Mouse (Mus musculus) neural tube, embryonic 14.5 days (tissue): Measurements from ENCODE around the gene Fxr2. TPM values are rescaled to one million over a fixed set of nuclear protein-coding genes. Genes with fewer than 3 reads are reported as not detected.
"Not testable (repeated sequence)": the region's sequence is repeated elsewhere in the genome, so short reads cannot be mapped to it uniquely, and the experiment has no call there.

Experiments
- ATAC-seq: fragments of 200-750 bp; cut with Nextera tagmentation; 2 replicates; pipeline ENCODE4 v1.8.0; 2017; ENCODE audit warnings: low read depth, mild to moderate bottlenecking, moderate TSS enrichment, moderate library complexity
- H3K27ac ChIP-seq: fragments of 300-500 bp; sonication (generic); 2 replicates; pipeline ENCODE4 v1.5.1; 2014; ENCODE audit warnings: low read depth, mild to moderate bottlenecking, control low read depth, low read length, moderate library complexity, mixed read lengths
- H3K27me3 ChIP-seq: fragments of 300-500 bp; sonication (generic); 2 replicates; pipeline ENCODE4 v1.6.1; 2014; ENCODE audit warnings: low read length; ENCODE audit not compliant: control insufficient read depth, insufficient read depth
- H3K36me3 ChIP-seq: fragments of 300-500 bp; sonication (generic); 2 replicates; pipeline ENCODE4 v1.6.1; 2014; ENCODE audit warnings: low read length, mixed read lengths; ENCODE audit not compliant: control insufficient read depth, insufficient read depth
- H3K4me1 ChIP-seq: fragments of 300-500 bp; sonication (generic); 2 replicates; pipeline ENCODE4 v1.6.1; 2014; ENCODE audit warnings: low read length; ENCODE audit not compliant: control insufficient read depth, insufficient read depth
- H3K4me2 ChIP-seq: fragments of 300-500 bp; sonication (generic); 2 replicates; pipeline ENCODE4 v1.6.1; 2014; ENCODE audit warnings: mild to moderate bottlenecking, low read depth, low read length, control low read depth
- H3K4me3 ChIP-seq: fragments of 300-500 bp; sonication (generic); 2 replicates; pipeline ENCODE4 v1.5.1; 2014; ENCODE audit warnings: low read depth, low read length, control low read depth, mixed read lengths
- H3K9ac ChIP-seq: fragments of 300-500 bp; sonication (generic); replicated peaks from 2 replicates; pipeline ENCODE4 v1.6.1; 2014; ENCODE audit warnings: low read depth, mild to moderate bottlenecking, control low read depth, low read length, mixed read lengths
- H3K9me3 ChIP-seq: fragments of 300-500 bp; sonication (generic); 2 replicates; pipeline ENCODE4 v1.6.1; 2016; ENCODE audit warnings: low read length; ENCODE audit not compliant: control insufficient read depth
- WGBS: fragments of 180-500 bp; shearing (Covaris S2); extraction: QIAGEN DNeasy Blood & Tissue Kit; methylation state at CpG from one replicate; pipeline ENCODE4 v1.1.7; 2014; 5-methylcytosine and 5-hydroxymethylcytosine counted together
- polyA plus RNA-seq: library from polyadenylated mRNA; unstranded; fragments of >200 nt; fragmentation: Nextera tagmentation; extraction: Ambion mirVana; gene quantifications from 2 replicates; pipeline ENCODE4 v1.2.1, GENCODE M21; 2014

Gene Fxr2
- polyA plus RNA-seq, 1 experiment from 2014 or later = 31.1 TPM

GRCm38 (mm10) chr11:69617805-69618204 lies 15.0 kb upstream of the Fxr2 start, which contains the start of gene Shbg:
TSS of gene Shbg (minus strand) at chr11:69617905.
- no peak within 1 kb of the TSS for H3K9ac ChIP-seq
- no peak within 1 kb of the TSS for H3K4me3 ChIP-seq
- no peak within 1 kb of the TSS for H3K27ac ChIP-seq
- H3K9me3 ChIP-seq = no peaks in the 10 kb centered on the region
- no peak for ATAC-seq
- H3K4me2 ChIP-seq = no peak within 1 kb of the TSS
- peaks cover 3% of the 10 kb centered on the region for H3K4me1 ChIP-seq
- no peaks in the 10 kb centered on the region for H3K36me3 ChIP-seq
- no peaks in the 10 kb centered on the region for H3K27me3 ChIP-seq
- 76% methylated on average over 5 of the region's 5 CpGs for WGBS

DNA sequence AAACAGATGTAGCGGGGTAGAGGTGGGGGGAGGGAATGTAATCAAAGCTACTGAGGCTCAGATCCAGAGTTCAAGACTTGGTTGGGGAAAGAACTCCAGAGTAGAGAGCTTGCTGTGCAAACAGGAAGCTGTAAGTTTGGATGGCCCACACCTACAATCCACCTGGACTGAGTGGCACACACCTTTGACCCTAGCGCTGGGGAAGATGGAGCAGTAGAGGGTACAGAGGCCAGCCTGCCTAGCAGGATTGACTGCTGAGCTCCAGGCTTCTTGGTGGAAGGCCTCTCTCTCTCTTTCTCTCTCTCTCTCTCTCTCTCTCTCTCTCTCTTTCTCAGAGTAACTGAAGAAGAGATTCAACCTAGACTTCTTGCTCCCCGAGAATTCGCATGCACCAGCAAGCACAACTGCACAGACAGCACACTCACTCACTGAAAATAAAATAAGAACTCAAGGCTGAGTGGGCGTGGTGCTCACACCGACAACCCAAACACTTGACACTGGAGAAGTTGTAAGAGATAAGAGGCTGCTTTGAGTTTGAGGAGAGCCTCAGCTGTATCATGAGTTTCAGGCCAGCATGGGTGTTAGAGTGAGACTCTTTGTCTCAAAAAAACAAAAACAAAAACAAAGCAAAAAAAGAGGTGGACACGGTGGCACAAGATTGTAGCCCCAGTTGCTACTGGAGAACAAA lies 12.3 kb upstream of the Fxr2 start:
- H3K9ac ChIP-seq = no peak overlapping the region
- no peaks in the 10 kb centered on the region for H3K27me3 ChIP-seq
- no peaks in the 10 kb centered on the region for H3K9me3 ChIP-seq
- ATAC-seq = no peak
- no peaks in the 10 kb centered on the region for H3K36me3 ChIP-seq
- H3K4me1 ChIP-seq = peaks cover 8% of the 10 kb centered on the region
- 92% methylated on average over 7 of the region's 7 CpGs for WGBS
- H3K4me3 ChIP-seq = no peak overlapping the region
- no peak overlapping the region for H3K4me2 ChIP-seq
- H3K27ac ChIP-seq = no peak overlapping the region

DNA sequence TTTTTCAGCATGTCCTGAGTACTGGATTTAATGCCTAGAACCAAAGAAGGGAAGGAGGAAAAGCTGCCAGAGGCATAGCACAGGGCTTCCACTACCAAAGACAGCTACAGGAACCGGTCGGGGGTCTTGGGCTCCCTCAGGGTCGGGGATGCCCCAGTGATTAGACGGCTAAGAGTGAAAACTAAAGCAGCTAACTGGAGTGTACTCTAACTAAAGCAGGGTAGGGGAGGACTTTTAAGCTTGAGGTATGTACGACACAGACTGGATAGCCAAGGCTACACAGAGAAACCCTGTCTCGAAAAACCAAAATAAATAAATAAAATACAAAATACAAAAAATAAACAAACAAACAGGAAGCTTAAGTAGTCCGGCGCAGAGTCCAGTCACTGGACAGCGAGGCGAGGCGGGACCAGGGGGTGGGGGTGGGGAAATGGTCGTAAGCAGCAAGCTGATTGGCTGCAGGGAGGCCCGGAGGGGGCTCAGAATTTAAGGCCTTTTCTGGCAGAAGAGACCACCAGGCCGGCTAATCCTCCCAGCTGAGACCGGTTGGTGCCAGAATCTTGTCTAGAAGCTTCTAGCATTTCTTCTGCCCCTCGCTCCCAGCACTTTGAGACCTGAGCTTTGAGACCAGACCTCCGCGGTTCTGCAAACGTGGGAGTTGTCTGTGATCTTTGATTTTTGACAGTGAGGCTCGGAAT lies 11.1 kb upstream of the Fxr2 start, which contains the start of gene Sat2:
Sat2 (plus strand) TSS at position 454 of the 698 bp plus-strand sequence.
- peak; percentile 84 for ATAC-seq
- H3K27me3 ChIP-seq = no peaks in the 10 kb centered on the region
- peak within 1 kb of the TSS; percentile 89 for H3K4me2 ChIP-seq
- H3K4me1 ChIP-seq = peaks cover 8% of the 10 kb centered on the region
- H3K9ac ChIP-seq = peak within 1 kb of the TSS; percentile 78
- WGBS = under 1% methylated on average over 20 of the region's 20 CpGs
- H3K36me3 ChIP-seq = no peaks in the 10 kb centered on the region
- H3K9me3 ChIP-seq = no peaks in the 10 kb centered on the region
- H3K4me3 ChIP-seq = peak within 1 kb of the TSS; percentile 50
- peak within 1 kb of the TSS; percentile 77 for H3K27ac ChIP-seq

DNA sequence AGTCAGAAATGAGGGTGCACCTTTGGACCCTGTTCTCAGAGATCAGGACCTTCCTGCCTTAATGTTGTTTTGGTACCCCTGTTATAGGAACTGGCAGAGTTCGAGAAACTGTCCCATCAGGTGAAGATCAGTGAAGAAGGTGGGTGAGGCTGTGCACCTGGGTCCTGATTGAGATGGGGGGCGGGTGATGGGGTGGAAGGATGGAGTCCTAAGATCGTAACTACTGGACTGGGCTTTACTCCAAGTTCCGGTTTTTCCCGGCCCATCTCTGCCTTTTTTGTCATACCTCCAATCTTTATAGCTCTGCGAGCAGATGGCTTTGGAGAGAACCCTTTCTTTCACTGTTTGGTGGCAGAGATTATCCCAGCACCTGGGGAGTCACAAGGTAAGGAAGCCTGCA lies 10.4 kb upstream of the Fxr2 start:
- Histone ChIP-seq H3K4me2 (peak overlapping the region; percentile 89), H3K36me3 (no peaks in the 10 kb centered on the region), H3K4me1 (peaks cover 8% of the 10 kb centered on the region), H3K9ac (peak overlapping the region; percentile 78), H3K9me3 (no peaks in the 10 kb centered on the region), H3K27ac (peak overlapping the region; percentile 77), H3K4me3 (peak overlapping the region; percentile 50), H3K27me3 (no peaks in the 10 kb centered on the region)
- ATAC-seq = no peak; the same call in 1 of the 2 replicates
- 30% methylated on average over 6 of the region's 6 CpGs for WGBS

GRCm38 (mm10) chr11:69623006-69623405 lies 9.8 kb upstream of the Fxr2 start:
- ATAC-seq = no peak
- peaks cover 8% of the 10 kb centered on the region for H3K4me1 ChIP-seq
- peak overlapping the region; percentile 50 for H3K4me3 ChIP-seq
- peak overlapping the region; percentile 78; the same call in 1 of the 2 replicates for H3K9ac ChIP-seq
- H3K9me3 ChIP-seq = no peaks in the 10 kb centered on the region
- WGBS = 63% methylated on average over 4 of the region's 4 CpGs
- peak overlapping the region; percentile 89 for H3K4me2 ChIP-seq
- H3K27ac ChIP-seq = no peak overlapping the region
- H3K27me3 ChIP-seq = no peaks in the 10 kb centered on the region
- H3K36me3 ChIP-seq = no peaks in the 10 kb centered on the region

DNA sequence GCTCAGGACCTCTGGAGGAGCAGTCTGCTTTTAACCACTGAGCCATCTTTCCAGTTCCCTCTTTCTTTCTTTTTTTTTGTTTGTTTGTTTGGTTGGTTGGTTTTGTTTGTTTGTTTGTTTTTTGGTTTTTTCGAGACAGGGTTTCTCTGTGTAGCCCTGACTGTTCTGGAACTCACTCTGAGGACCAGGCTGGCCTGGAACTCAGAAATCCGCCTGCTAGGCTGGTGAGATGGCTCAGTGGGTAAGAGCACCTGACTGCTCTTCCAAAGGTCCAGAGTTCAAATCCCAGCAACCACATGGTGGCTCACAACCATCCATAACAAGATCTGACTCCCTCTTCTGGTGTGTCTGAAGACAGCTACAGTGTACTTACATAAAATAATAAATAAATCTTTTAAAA lies 8.5 kb upstream of the Fxr2 start:
- not testable (repeated sequence) for H3K9me3 ChIP-seq, ATAC-seq, H3K36me3 ChIP-seq, H3K4me1 ChIP-seq, H3K4me3 ChIP-seq, H3K27ac ChIP-seq, H3K4me2 ChIP-seq, H3K9ac ChIP-seq, H3K27me3 ChIP-seq
- WGBS = 86% methylated on average over 2 of the region's 2 CpGs

DNA sequence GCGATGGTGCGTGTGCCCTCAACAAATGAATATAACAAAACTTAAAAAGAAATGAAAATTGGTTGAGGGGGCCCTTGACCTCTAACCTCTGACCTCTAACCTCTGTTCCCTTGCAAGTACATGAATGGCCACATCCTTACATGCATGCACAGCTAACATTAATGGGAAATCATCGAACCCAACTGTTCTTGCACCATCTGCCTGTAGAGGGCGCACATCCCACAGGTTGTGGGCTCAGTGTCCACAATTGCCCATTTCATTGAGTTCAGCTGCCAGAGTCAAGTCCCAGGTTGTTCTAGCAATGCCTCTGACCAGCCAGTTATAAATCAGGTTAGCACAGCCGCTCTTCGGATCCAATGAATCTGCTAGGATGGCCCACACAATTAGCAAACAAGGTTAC lies 4.5 kb upstream of the Fxr2 start:
- ATAC-seq = no peak
- no peaks in the 10 kb centered on the region for H3K36me3 ChIP-seq
- H3K27ac ChIP-seq = no peak overlapping the region
- H3K4me1 ChIP-seq = no peaks in the 10 kb centered on the region
- H3K4me2 ChIP-seq = no peak overlapping the region
- no peaks in the 10 kb centered on the region for H3K9me3 ChIP-seq
- WGBS = 34% methylated on average over 6 of the region's 6 CpGs
- H3K9ac ChIP-seq = no peak overlapping the region
- no peak overlapping the region for H3K4me3 ChIP-seq
- no peaks in the 10 kb centered on the region for H3K27me3 ChIP-seq

GRCm38 (mm10) chr11:69629802-69630201 lies 3.0 kb upstream of the Fxr2 start:
- Histone ChIP-seq H3K36me3 (no peaks in the 10 kb centered on the region), H3K9ac (no peak overlapping the region), H3K4me2 (no peak overlapping the region), H3K4me3 (no peak overlapping the region), H3K27ac (no peak overlapping the region), H3K4me1 (peaks cover 9% of the 10 kb centered on the region), H3K9me3 (no peaks in the 10 kb centered on the region), H3K27me3 (no peaks in the 10 kb centered on the region)
- 64% methylated on average over 1 of the region's 1 CpGs for WGBS
- no peak for ATAC-seq
